Mouse (Mus musculus) gastrocnemius, adult 8-10 months (tissue): Measurements from ENCODE around the gene Kank1. TPM values are rescaled to one million over a fixed set of nuclear protein-coding genes. Genes with fewer than 3 reads are reported as not detected.
"Not testable (repeated sequence)": the region's sequence is repeated elsewhere in the genome, so short reads cannot be mapped to it uniquely, and the experiment has no call there.

Experiments
- DNase-seq, 2 experiments: peaks; one replicate each; pipeline ENCODE4 v3.0.0; 2022; ENCODE audit warnings: low spot score in 2 of 2
- total RNA-seq, 4 experiments: library from RNA; stranded (reverse); gene quantifications; 2 replicates each; pipeline ENCODE4 v1.2.4; 2022

Gene Kank1
- total RNA-seq, 4 experiments from 2014 or later: 21.4 to 27.9 (median 24.4) TPM

DNA sequence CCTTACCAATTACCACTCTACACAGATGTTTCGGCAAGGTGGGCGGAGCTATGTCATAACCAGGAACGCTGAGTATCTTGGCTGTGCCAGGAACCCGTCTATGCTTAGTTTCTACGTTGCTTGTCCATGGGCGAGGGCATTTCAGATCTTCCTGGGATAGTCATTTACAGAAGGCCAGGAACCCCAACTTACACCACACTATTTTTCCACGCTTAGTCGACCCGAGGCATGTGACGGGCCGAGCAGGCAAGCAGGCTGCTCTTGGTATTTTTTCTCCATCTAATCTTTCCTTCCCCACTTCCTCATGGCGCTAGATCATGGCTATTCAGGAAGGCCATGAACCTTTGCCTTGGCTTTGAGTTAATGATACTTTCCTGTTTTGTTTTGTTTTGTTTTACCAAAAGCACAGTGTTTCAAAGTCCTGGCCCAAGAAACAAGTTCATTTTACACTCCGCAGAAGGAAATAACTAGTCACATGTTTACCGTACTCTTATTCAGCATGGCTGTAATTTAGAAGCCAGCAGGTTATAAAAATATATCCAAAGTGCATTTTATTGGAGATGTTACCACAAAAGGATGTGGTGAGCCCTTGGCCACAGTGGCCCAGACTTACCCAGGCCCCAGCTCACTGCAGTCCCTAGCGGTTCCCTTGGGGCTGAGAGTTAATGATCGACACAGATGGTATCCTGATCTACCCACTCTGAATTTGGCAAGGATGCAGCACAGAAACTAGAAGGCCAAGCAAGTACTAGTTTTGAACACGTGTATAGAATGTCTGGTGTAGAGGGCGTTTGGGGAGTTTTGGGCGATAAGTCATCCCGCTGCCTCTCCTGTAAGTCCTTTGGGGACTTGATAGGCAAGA is 200.2 kb downstream of the Kank1 start:
- DNase-seq: no peak

DNA sequence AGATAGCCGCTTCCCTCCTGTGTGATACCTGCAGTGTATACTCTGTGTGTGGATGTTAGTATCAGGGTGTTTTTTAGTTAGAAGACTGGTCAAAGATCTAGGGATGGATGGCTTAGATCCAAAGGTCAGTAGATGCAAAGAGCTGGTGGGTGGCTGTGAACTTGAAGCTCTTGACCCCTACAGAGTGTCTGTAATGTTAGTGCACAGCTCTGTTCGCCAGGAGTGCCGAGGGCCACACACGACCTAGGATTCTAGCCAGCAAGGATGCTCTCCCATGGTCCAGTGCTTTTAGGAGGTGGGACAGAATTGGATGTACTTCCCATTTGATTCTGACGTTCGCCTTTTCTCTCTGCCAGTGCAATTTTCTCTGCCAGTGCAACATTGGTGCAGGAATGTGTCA is 201.5 kb downstream of the Kank1 start:
- no peak for DNase-seq

DNA sequence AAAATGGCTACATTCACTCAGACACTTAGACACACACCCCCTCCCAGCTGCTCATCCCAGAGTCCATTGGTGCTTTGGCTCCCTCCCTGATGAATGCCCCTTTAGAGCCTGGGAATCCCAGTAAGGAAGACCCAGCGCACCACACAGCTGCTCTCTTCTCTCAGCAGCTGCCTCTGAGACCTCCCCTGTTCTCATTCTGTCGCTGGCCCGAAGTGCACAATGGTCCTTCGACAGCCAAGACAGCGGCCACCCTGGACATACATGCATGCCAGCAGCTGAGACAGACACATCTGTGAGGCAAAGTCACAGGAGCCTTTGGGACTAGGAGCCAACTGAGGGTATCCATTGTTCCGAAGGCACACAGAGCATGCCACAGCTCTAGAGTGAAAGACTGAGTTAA is 203.0 kb downstream of the Kank1 start:
- DNase-seq: no peak

DNA sequence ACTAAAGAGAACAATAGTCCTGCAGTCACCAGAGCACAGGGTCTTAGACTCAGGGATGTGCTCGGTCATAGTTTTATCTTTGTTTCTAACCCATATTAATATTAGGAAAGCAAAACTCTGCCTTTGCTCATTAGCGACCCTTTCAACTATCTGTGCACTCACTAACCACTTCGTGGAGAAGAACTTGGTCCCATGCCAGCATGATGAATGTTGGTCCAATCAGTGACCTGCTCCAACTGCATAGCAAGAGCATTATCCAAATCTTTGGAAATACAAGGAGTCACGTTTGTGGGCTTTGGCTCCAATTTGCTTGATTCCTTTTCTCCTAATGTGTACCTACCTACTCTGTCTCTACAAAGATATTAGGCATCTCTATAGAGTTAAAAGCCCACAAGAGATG is 204.0 kb downstream of the Kank1 start:
- no peak for DNase-seq

DNA sequence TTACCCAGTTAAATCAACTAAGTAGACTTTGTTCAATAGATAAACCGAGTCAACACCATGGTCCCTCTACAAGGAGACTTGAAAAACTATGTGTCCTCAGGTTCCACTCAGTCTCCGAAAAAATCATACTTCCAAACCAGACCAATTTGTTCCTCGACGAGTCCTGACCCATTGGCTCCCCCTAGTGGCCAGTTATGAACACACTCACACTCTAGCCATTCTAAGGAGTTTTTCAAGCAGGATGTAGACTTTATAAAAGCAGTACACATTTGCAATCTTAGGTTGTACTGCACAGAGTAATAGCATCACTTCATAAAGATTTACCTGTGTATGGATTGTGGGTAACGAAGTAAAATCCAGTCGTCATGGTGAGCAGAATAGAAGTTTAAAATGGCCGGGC is 208.3 kb downstream of the Kank1 start:
- peak in 1 of 2 experiments; percentile 52 for DNase-seq

DNA sequence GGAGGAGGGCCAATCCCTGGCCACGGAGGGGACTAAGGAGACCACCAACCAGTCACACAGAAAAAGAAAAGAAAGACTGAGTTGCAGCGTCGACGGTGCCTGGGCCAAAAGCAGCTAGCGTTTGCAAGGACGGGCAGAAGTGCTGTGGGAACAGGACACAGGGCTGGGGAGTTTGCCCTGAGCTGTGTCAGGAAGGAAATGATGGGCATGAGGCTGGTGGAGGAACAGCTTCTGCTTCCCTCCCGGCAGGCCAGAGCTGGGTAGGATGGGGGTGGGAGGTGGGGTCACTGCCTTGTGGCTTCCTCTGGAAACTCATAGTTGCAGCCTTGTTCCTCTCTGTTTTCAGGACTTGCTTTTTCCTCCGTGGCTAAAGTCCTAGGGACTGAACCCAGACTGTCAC is 209.1 kb downstream of the Kank1 start:
- DNase-seq: no peak

DNA sequence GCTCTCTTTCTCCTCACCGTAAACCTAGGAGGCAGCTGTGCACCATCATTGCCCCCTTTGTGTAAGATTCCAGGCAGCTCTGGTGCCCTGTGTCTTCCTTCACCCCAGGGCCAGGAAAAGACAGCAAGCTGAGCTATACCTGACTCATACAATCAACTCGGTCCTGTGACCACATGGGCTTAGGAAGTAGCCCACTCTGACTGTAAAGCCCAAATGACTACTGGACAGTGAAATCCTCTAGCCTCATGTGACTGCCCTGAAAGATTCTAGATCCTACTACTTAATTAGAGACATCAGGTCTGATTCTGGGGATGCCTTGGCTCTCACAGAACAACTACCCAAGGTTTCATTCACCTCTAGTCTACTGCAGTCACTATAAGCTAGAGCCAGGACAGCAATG is 209.9 kb downstream of the Kank1 start:
- DNase-seq: no peak

DNA sequence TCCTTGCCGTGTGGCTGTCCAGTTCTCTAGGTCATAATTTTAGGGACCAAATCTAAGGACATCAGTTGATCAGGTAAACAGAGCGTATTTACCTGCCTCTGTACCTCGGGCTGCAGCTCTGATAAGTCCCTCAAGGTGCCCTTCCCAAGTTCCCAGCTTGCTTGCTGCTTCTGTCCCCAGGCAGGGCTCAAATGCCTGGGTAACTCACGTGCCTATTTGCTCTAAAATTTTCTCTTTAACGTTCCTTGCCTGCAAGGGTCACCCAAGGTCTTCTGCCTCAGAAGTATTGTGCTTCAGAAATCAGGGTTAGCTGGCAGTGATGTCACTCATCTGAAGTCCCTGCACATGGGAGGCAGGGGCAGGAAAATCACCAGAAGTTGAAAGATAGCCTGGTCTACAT is 210.6 kb downstream of the Kank1 start:
- DNase-seq: no peak

DNA sequence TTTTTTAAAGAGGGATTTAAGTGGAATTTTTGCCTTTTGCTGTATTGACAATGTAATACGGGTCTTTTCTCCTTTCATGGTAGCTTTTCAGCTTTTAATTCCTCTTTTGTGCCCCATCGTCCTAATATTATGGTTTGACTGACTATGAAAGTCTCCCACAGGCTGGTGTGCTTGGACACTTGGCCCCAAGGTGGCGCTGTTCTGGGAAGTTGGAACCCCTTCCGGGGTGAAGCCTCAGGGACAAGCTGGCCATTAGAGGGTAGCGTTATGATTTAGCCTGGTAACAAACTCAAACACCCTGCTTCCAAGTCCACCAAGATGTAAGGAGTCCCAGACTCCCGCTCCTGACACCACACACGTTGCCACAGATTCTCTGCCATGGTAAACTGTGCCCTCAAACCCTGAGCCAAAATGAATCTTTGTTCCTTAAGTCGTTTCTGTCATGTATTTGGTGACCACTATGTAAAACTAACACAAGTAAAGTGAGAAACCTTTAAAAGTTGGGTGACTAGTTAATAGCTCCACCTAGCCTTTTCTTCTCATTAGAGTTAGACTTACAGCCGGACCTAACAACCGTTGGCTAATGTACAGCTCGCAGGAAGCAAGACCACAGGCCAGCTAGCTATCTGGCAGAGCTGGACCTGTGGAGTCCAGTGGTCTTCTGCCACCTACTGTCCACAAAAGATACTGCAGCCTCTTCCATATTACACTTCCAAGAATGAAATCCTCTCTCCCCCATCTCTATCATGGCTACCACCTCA is 214.3 kb downstream of the Kank1 start:
- DNase-seq: no peak

DNA sequence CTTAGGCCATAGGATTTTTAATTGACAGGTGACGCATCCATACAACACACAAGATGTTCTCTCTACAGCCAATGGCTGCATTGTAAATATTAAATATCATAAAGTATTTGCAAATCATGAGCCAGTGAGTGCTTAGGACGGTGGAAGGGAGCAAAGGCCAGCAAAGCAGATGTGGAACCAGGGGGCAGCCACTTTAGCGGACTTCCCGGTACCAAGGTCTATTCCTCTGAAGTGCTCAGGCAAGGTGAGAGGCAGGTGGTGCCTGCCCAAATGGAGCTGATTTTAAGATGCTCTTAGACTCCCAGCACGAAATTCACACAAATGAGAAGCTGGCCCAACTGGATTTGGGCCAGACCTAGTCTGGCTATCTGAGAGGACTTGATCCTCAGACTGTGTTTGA is 216.4 kb downstream of the Kank1 start:
- DNase-seq: no peak

DNA sequence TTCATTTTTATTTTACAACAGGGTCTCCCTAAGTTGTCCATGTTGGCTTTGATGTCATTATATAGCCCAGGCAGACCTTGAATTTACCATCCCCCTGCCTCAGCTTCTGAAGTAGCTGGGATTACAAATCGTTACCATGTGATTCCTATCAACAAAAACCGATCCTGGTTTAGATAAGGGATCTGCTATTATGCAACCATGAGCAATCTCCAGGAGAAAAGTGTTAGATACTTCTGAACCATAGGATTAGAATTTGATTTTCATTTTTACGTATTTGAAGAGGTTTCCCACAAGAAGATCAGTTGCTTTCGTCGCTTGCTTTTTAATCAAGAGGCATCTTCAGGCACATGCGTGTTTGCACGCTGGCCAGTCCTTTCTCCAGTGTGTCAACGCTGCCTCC is 224.0 kb downstream of the Kank1 start:
- no peak for DNase-seq

DNA sequence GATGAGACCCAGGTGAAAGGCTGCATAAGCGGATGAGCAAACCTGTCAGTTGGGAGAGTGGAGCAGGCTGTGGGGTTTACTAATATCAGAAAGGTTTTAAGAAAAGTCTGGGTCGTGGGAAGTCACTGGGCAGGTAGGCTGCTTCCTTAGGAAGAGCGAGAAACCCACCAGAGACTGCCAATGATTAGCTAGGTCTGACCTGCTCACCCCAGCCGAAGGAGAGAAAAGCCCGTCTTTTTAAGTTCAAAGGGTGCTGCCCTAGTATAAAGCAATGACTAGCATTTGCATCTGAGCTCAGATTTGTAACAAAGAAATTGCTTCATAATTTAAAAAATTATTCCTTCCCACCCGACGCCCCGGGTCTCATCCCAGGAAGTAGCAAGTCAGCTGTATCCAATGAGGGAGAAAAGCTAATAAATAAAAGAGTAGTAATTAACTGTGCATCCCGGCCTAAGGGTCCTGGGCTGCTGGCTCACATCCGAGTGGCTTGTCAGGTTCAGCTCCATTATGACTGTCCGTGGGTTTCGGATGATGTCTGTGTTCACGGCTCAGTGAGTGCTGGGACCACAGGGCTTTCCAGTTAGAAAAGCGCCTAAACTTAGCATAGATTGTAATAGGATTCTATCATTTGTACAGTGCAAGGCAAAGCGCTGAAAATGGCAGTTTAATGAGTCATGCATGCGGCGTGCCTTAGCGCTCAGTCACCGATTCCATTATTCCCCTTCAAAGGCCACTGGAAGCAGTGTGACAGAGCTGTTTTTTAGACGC is 225.0 kb downstream of the Kank1 start:
- DNase-seq: no peak

DNA sequence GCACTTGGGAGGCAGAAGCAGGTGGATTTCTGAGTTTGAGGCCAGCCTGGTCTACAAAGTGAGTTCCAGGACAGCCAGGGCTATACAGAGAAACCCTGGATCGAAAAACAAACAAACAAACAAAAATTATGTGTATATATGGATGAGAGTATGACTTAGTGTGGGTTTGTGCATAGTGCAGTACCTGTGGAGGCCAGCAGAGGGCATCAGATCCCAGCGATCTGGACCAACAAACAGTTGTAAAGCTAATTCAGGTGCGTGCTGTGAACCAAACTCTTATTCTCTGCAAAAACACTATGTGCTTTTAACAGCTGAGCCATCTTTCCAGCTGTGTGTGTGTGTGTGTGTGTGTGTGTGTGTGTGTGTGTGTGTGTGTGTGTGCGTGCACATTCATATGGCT is 239.0 kb downstream of the Kank1 start:
- DNase-seq: not testable (repeated sequence)

DNA sequence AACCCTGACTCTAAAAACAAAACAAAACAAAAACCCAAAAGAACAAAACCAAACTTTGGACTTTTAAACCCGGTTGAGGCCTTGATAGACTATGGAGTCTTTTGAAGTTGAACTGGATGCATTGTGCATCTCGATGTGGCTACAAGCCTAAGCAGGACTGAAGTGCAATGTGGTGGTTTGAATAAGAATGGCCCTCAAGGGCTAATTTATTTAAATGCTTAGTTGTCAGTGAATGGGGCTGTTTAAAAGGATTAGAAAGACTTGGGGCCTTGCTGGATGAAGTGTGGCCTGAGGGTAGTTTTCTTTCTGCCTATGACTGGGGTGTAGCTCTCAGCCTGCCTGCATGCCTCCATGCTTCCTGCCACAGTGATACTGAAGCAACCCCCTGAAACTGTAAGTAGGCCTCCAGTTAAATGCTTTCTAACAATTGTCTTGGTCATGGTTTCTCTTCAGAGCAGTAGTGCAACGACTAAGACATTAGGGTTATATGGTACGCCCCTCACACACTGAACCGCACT is 242.4 kb downstream of the Kank1 start:
- DNase-seq: no peak

DNA sequence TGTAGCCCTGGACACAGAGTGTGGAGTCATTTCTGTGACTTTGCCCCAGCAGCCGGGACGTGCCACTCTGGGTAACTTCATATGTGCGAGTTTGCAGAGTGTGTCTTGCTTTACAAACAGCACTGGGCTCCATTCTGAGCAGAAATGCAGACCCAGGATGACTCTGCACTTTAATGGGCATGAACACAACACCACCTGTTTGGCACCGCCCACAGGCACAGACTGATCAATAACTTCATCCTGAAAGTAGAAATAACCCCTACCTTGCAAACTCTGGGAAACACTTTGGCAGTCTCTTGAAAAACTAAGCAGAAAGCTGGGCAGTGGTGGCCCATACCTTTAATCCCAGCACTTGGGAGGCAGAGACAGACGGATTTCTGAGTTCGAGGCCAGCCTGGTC is 244.0 kb downstream of the Kank1 start:
- DNase-seq: no peak

Other genes starting within 250 kb of the Kank1 start
- gene Dock8, start 237.4 kb upstream of the Kank1 start, total RNA-seq: 1 to 10 TPM; 1.1 to 1.9 (median 1.7) TPM